Mouse (Mus musculus) lung, postnatal 0 days (tissue): Measurements from ENCODE around the gene Cabp2.

Experiments used
- CTCF ChIP-seq: IDR thresholded peaks from 2 replicates; pipeline ENCODE4 v1.5.1; 2016; ENCODE audit warnings: antibody characterized with exemption, mild to moderate bottlenecking
- EP300 ChIP-seq: IDR thresholded peaks from 2 replicates; pipeline ENCODE4 v1.6.1; 2016; ENCODE audit warnings: antibody characterized with exemption, mild to moderate bottlenecking, control low read depth

- no peak for TF ChIP-seq EP300
- TF ChIP-seq CTCF = no peak
Measured at GRCm38 (mm10) chr19:4108535-4108934, 27.2 kb downstream of the Cabp2 start.
